Mouse (Mus musculus): ENCODE measurements around the gene Mmp17. TPM values are rescaled to one million over a fixed set of nuclear protein-coding genes. Genes with fewer than 3 reads are reported as not detected.

The Mmp17 gene
- 5.3 and 6.5 TPM in 2 replicates for polyA plus RNA-seq (2015; fragmentation: Nextera tagmentation; extraction: Ambion mirVana)

DNA sequence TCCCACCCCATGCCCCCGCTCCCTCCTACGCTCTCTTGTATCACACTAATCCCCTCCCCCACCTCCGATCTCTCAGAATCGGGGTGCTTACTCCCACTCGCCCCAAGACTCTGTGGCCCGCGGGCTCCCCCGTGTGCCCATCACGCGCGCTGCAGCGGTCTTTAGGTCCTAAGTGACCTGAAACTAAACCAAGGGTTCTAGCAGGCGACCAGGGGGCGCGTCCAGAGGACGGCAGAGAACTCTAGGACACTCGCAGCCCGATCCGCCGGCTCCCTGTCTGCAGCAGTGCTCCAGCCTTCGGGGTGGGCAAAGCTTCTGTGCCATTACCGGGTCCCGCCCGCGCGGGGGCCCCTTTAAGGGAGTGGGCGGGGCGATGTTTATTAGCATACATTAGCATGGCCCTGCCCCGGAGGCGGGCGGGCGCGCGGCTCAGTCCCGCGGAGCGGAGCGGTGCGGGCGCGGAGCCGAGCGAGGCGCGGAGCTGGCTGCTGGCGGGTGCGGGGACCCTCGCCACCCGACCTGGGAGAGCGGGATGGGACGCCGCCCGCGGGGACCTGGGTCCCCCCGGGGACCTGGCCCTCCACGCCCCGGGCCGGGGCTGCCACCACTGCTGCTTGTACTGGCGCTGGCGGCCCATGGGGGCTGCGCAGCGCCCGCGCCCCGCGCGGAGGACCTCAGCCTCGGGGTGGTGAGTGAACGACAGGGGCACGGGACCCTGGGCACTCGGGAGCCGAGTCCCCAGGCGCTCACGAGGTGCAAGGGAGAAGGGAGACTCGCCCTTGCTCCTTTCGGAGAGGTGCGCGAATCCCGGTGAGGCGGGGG is at the start of gene Mmp17:
Mmp17 (plus strand) TSS at position 409 of the 822 bp plus-strand sequence.
- H3K4me2 ChIP-seq: peak within 1 kb of the TSS; percentile 99
- under 1% methylated on average over 69 of the region's 80 CpGs for WGBS
- peaks cover 35% of the 10 kb centered on the region for H3K4me1 ChIP-seq (replicated peaks)
- H3K9me3 ChIP-seq: no peaks in the 10 kb centered on the region
- H3K27me3 ChIP-seq: peaks cover 44% of the 10 kb centered on the region
- peak within 1 kb of the TSS; percentile 79 for H3K4me3 ChIP-seq
- ATAC-seq (ENCODE audit: low read depth): peak; percentile 91
- peak within 1 kb of the TSS; percentile 85 for H3K9ac ChIP-seq
- H3K36me3 ChIP-seq: no peaks in the 10 kb centered on the region
- peak within 1 kb of the TSS; percentile 40; the same call in 1 of the 2 replicates for H3K27ac ChIP-seq (replicated peaks)

DNA sequence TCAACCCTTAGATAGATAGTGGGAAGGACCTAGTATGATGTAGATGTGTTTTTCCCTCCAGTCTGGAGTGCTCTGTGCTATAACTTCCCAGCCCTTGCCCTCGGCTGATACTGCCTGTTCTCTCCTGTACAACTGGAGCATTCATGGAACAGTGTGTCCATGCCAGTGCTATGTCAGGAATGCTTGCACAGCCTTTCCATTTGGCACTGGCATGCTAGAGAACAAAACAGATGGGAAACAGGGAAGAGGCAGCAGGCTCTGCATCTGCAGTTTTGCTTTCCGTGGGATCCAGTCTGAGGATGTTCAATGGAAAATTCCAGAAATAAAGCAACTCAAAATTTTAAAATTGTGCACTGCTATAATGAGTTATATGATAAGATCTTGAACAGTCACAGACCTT is 49.5 kb upstream of the Mmp17 start:
- no peak for ATAC-seq (ENCODE audit: low read depth)
- WGBS: 84% methylated on average over 2 of the region's 2 CpGs
- Histone ChIP-seq H3K9ac (no peak overlapping the region), H3K4me3 (no peak overlapping the region), H3K27ac (replicated peaks) (no peak overlapping the region), H3K4me1 (replicated peaks) (no peaks in the 10 kb centered on the region), H3K9me3 (no peaks in the 10 kb centered on the region), H3K27me3 (no peaks in the 10 kb centered on the region), H3K36me3 (peaks cover 66% of the 10 kb centered on the region), H3K4me2 (no peak overlapping the region)

DNA sequence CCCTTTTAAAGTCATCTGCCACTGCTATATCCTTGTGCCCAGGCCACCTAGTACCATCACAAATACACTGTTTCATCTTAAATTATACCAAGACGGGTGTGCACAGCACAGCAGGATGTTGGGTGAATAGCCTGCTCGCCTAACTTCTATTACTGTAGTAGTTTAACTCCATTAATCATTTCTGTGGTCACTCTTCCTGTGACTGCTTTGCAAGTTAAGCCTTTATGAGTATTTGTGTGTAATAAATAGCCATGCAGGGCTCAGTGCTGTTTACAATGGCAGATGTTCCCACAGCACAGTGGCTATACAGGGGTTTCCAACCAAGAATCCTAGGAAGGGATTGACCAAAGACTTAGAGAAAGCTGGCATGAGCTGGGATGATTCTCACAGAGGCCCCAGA is 48.9 kb upstream of the Mmp17 start:
- Histone ChIP-seq H3K27me3 (no peaks in the 10 kb centered on the region), H3K4me2 (no peak overlapping the region), H3K4me1 (replicated peaks) (no peaks in the 10 kb centered on the region)

DNA sequence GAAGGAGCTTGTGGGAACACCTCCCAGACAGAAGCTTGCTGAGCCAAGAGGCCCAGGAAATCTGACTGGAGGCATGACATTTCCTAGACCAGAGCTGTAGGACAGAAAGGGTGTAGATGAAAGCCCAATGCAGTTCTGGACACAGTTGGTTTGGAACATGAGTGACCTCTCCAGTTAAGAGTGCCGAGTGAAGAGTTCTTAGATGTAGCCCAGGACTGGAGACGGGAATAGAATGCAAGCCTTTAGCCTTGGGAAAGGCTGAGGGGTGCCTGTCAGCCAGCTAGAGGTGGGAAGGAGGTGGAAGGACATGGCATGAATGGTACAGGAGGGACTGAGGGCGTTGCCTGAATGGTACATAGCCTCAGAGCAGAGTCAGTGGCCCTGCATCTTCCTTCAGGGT is 48.5 kb upstream of the Mmp17 start:
- H3K4me3 ChIP-seq: no peak overlapping the region
- H3K4me2 ChIP-seq: no peak overlapping the region
- ATAC-seq (ENCODE audit: low read depth): no peak
- H3K27me3 ChIP-seq: no peaks in the 10 kb centered on the region
- no peak overlapping the region for H3K27ac ChIP-seq (replicated peaks)
- no peaks in the 10 kb centered on the region for H3K9me3 ChIP-seq
- no peaks in the 10 kb centered on the region for H3K4me1 ChIP-seq (replicated peaks)
- 98% methylated on average over 3 of the region's 3 CpGs for WGBS
- no peak overlapping the region for H3K9ac ChIP-seq
- peaks cover 69% of the 10 kb centered on the region for H3K36me3 ChIP-seq

More for the DNA sequence above, 48.9 kb upstream of the Mmp17 start:
- no peaks in the 10 kb centered on the region for H3K9me3 ChIP-seq
- H3K27ac ChIP-seq (replicated peaks): no peak overlapping the region
- ATAC-seq (ENCODE audit: low read depth): no peak
- WGBS: 89% methylated on average over 2 of the region's 2 CpGs
- H3K9ac ChIP-seq: no peak overlapping the region
- H3K36me3 ChIP-seq: peaks cover 66% of the 10 kb centered on the region
- no peak overlapping the region for H3K4me3 ChIP-seq

DNA sequence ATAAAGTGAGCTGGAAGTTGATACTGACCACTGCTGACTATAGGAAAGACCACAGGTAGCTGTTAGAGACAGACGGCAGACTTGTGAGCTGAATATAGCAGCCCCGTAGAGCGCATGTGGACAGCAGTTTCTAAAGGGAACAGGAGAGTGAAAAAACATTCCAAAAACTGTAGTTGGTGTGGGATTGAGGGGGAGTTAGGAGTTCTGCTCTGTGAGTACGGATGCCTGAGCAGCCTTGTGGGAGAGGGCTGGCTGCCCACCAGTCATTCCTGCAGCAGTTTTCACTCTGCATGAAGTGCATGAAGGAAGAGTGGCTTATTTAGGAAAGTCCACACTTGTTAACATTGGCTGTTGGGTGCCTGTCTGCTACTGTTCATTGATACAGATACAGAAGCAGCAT is 45.1 kb upstream of the Mmp17 start:
- WGBS: 94% methylated on average over 4 of the region's 4 CpGs
- H3K4me1 ChIP-seq (replicated peaks): no peaks in the 10 kb centered on the region
- H3K4me2 ChIP-seq: no peak overlapping the region
- H3K9ac ChIP-seq: no peak overlapping the region
- peaks cover 82% of the 10 kb centered on the region for H3K36me3 ChIP-seq
- no peak overlapping the region for H3K4me3 ChIP-seq
- no peaks in the 10 kb centered on the region for H3K27me3 ChIP-seq
- no peak for ATAC-seq (ENCODE audit: low read depth)
- no peak overlapping the region for H3K27ac ChIP-seq (replicated peaks)
- no peaks in the 10 kb centered on the region for H3K9me3 ChIP-seq

DNA sequence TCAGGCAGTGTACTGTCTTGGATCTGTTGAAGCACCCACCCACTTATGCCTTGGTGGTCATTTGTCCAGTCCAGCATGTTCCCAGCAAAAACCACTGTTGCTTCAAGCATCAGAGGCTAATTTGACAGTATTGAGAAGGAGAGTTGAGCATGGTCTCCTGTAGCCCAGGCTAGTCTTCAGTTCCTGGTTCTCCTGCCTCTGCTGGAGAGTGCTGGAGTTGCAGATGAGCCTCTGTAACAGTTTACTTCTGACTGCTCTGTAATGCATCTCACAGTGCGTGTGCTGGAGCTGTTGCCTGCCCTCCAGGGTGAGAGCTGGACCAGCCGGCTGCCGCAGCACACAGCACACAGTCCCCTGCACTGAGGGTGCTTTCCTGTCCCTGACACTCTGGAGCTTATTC is 41.7 kb upstream of the Mmp17 start:
- no peak for ATAC-seq (ENCODE audit: low read depth)
- H3K9ac ChIP-seq: no peak overlapping the region
- H3K27ac ChIP-seq (replicated peaks): no peak overlapping the region
- H3K36me3 ChIP-seq: peaks cover 85% of the 10 kb centered on the region
- WGBS: 89% methylated on average over 3 of the region's 3 CpGs
- H3K4me3 ChIP-seq: no peak overlapping the region
- H3K4me2 ChIP-seq: no peak overlapping the region
- no peaks in the 10 kb centered on the region for H3K27me3 ChIP-seq
- no peaks in the 10 kb centered on the region for H3K4me1 ChIP-seq (replicated peaks)
- H3K9me3 ChIP-seq: no peaks in the 10 kb centered on the region

DNA sequence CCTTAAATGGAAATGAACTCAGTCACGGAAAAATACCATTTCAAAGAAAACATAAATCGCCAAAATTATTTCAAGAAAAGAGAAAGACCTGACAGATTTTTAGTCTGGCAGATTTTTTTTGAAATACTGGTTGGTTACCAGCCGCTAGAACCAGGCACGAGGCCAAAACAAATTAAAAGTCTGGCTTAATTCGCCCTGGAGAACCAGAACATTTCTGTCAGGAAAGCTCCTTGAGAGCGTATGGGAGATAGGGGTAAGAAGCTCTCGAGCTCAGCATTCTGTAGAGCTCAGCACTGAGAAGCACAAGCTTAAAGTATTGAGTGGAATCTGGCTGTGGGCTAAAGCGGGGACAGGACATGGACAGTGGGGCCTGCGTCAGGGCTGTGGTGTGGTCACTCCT is 38.2 kb upstream of the Mmp17 start:
- Histone ChIP-seq H3K27ac (replicated peaks) (no peak overlapping the region), H3K27me3 (no peaks in the 10 kb centered on the region), H3K36me3 (peaks cover 95% of the 10 kb centered on the region), H3K9me3 (no peaks in the 10 kb centered on the region), H3K4me2 (no peak overlapping the region), H3K9ac (no peak overlapping the region), H3K4me3 (no peak overlapping the region), H3K4me1 (replicated peaks) (no peaks in the 10 kb centered on the region)
- WGBS: 88% methylated on average over 9 of the region's 9 CpGs
- no peak for ATAC-seq (ENCODE audit: low read depth)

DNA sequence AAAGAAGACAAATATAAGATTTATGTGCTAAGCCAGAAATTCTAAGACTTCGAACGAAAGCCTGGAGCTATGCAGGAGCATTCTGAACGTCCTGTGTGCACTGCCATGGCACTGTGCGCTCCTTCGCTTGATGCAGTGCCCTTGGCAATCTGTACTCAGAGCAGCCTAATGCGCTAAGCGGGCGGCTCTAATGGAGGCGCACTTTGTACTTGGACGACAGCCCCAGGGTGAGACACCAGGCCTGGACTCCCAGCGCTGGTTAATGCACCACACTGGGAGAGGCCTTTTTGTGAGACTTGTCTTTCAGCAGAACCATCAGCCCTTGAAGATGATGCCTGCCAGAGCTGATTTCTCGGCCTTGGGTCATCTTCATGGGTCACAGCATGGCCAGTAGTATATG is 34.3 kb upstream of the Mmp17 start:
- Histone ChIP-seq H3K4me1 (replicated peaks) (no peaks in the 10 kb centered on the region), H3K36me3 (peaks cover 96% of the 10 kb centered on the region), H3K9me3 (no peaks in the 10 kb centered on the region), H3K4me2 (no peak overlapping the region), H3K4me3 (no peak overlapping the region), H3K27me3 (no peaks in the 10 kb centered on the region), H3K27ac (replicated peaks) (no peak overlapping the region), H3K9ac (no peak overlapping the region)
- ATAC-seq (ENCODE audit: low read depth): no peak
- WGBS: 88% methylated on average over 12 of the region's 12 CpGs

DNA sequence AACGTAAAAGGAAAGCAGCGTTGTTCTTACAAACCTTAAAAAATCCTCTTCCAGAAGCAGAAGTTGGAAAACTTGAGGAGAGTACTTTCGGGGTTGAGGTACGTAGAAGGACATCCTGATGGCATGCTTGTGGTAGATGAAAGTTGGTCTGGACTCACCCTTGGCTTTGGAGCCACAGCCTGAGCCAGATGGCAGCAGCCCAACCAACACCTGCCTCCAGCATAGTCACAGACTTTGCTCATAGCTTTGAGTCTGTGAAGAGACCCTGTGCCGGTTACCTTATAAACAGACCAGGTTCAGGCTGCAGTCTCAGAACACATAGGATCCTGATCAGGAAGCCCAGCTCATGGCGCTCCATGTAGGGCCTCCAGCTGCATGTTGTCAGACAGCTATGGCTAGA is 33.2 kb upstream of the Mmp17 start:
- H3K27me3 ChIP-seq: no peaks in the 10 kb centered on the region
- 97% methylated on average over 6 of the region's 6 CpGs for WGBS
- ATAC-seq (ENCODE audit: low read depth): no peak

DNA sequence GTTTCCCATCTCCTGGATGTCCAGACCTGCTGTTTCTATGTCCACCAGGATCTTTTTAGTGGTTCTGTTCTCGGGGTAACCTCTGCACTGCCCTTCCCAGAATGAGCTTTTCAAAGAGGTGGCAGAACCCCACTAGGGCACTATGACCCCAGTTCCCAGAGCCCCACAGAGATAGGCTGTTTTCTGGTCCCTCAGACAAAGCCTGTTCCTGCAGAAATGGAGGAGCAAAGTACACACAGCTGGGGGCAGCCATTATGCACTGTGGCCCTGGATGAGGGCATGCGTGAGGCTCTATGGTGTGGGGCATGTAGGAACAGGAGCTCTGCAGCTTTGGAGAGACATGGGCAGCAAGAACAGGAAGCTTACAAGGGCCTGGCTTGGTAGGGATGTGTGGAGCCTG is 32.0 kb upstream of the Mmp17 start:
- Histone ChIP-seq H3K9ac (no peak overlapping the region), H3K4me2 (no peak overlapping the region), H3K27ac (replicated peaks) (no peak overlapping the region), H3K27me3 (no peaks in the 10 kb centered on the region), H3K4me1 (replicated peaks) (no peaks in the 10 kb centered on the region), H3K9me3 (no peaks in the 10 kb centered on the region), H3K4me3 (no peak overlapping the region), H3K36me3 (peaks cover 99% of the 10 kb centered on the region)
- 94% methylated on average over 2 of the region's 2 CpGs for WGBS
- ATAC-seq (ENCODE audit: low read depth): no peak

More for the DNA sequence above, 33.2 kb upstream of the Mmp17 start:
- H3K36me3 ChIP-seq: peaks cover 100% of the 10 kb centered on the region
- H3K9me3 ChIP-seq: no peaks in the 10 kb centered on the region
- no peak overlapping the region for H3K9ac ChIP-seq
- H3K4me2 ChIP-seq: no peak overlapping the region
- H3K4me3 ChIP-seq: no peak overlapping the region
- no peak overlapping the region for H3K27ac ChIP-seq (replicated peaks)
- no peaks in the 10 kb centered on the region for H3K4me1 ChIP-seq (replicated peaks)

DNA sequence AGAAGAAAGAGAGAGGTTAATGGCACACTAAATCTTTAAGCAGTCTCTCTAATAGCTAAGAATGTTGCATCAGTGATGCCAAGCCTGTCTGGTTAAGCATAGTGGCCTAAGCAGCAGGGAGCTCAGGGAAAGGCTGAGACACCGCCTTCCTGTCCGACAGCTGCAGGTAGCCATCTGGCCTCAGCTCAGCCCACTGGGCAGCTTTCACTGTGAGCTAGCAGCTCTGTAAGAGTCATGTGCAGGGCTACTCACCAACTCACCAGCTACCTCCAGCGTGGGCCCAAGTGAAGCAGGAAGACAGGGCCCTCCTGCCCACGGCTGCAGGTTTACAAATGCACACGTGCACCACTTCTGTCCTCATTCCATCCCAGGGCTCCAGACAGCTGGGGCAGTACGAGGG is 30.3 kb upstream of the Mmp17 start:
- H3K9ac ChIP-seq: no peak overlapping the region
- WGBS: 89% methylated on average over 6 of the region's 6 CpGs
- H3K27ac ChIP-seq (replicated peaks): no peak overlapping the region
- H3K4me1 ChIP-seq (replicated peaks): no peaks in the 10 kb centered on the region
- no peaks in the 10 kb centered on the region for H3K9me3 ChIP-seq
- H3K4me2 ChIP-seq: no peak overlapping the region
- peaks cover 95% of the 10 kb centered on the region for H3K36me3 ChIP-seq
- H3K27me3 ChIP-seq: no peaks in the 10 kb centered on the region
- no peak for ATAC-seq (ENCODE audit: low read depth)
- no peak overlapping the region for H3K4me3 ChIP-seq

DNA sequence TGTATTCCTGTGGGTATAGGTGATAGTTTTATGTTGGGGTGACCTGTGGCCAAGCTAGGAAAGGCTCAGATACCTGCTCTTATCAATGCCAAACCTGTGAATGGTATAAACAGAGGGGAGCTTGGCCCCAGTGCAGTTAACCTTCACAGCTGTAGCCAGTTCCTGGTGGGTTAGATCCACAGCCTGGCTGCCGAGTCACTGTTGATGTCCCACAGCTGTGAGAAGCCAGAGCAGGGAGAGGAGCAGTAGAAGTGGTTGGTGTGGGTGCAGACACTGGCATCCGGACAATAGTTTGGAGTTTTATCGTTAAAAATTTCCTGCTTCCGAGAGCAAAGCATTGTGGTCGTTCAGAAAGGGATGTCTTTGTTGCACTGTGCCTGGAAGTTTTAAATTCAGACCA is 25.4 kb upstream of the Mmp17 start:
- Histone ChIP-seq H3K4me2 (no peak overlapping the region), H3K27ac (replicated peaks) (no peak overlapping the region), H3K9me3 (no peaks in the 10 kb centered on the region), H3K9ac (no peak overlapping the region), H3K4me3 (no peak overlapping the region), H3K27me3 (no peaks in the 10 kb centered on the region), H3K4me1 (replicated peaks) (peaks cover 4% of the 10 kb centered on the region; the same call in 1 of the 2 replicates), H3K36me3 (peaks cover 91% of the 10 kb centered on the region)
- ATAC-seq (ENCODE audit: low read depth): no peak
- 91% methylated on average over 5 of the region's 5 CpGs for WGBS

DNA sequence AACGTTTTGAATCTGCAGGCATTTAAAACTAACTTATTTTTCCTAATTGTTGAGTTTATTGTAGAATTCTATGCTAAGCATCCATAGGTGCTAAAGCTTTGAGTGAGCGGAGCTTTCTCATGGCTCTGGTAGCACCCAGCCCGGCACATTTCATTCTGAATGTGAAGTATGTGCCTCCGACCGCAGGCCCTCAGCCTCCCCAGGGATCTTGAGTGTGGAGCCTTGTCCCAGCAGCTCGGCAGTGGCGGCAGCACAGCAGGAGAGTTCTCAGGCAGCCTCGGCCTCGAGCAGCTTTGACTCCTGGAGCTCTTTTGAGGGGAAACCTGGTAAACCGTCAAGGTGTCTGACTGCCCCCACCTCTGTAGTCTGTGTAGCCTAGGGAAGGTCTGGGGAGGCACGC is 24.7 kb upstream of the Mmp17 start:
- no peaks in the 10 kb centered on the region for H3K27me3 ChIP-seq
- H3K4me2 ChIP-seq: no peak overlapping the region
- H3K27ac ChIP-seq (replicated peaks): no peak overlapping the region
- WGBS: 72% methylated on average over 11 of the region's 11 CpGs
- no peaks in the 10 kb centered on the region for H3K9me3 ChIP-seq
- no peak overlapping the region for H3K4me3 ChIP-seq
- peaks cover 91% of the 10 kb centered on the region for H3K36me3 ChIP-seq
- H3K9ac ChIP-seq: no peak overlapping the region
- no peak for ATAC-seq (ENCODE audit: low read depth)
- peaks cover 4% of the 10 kb centered on the region; the same call in 1 of the 2 replicates for H3K4me1 ChIP-seq (replicated peaks)
